Mouse (Mus musculus) G1E (cell line): ENCODE measurements around the gene Dock8.

Source experiments
- CTCF ChIP-seq: IDR thresholded peaks from 2 replicates; pipeline ENCODE4 v1.5.1; 2012; ENCODE audit warnings: low read depth, low read length, inconsistent platforms, mixed read lengths
- GATA1 ChIP-seq: IDR thresholded peaks from 2 replicates; pipeline ENCODE4 v1.6.1; 2012; ENCODE audit warnings: borderline replicate concordance, low read length, inconsistent platforms, mixed read lengths
- POLR2AphosphoS5 ChIP-seq: IDR thresholded peaks from 2 replicates; pipeline ENCODE4 v1.6.1; 2012; ENCODE audit warnings: low read depth, low read length, inconsistent platforms; ENCODE audit not compliant: insufficient replicate concordance

DNA sequence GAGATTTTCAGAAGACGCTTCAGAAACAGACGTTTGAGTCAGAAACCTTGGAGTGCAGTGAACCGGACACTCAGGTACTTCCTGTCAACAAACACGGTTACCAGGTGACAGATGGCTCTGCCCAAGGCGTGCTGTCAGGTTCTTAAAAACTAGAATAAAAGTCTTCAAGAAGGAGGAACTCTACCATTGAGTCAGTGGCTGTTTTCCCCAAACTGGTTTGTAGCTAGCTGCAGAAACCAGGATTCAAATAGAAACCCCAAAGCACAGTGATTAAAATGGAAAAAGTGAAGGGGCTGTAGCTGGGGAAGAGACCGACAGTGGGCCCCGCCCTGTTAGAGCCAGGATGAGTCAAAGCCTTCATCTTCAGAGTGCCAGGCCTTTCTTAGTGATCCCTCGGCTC lies 78.8 kb downstream of the Dock8 start:
- no peak for TF ChIP-seq CTCF
- TF ChIP-seq POLR2AphosphoS5, result no peak
- TF ChIP-seq GATA1, result no peak
